In the genomic region with DNA sequence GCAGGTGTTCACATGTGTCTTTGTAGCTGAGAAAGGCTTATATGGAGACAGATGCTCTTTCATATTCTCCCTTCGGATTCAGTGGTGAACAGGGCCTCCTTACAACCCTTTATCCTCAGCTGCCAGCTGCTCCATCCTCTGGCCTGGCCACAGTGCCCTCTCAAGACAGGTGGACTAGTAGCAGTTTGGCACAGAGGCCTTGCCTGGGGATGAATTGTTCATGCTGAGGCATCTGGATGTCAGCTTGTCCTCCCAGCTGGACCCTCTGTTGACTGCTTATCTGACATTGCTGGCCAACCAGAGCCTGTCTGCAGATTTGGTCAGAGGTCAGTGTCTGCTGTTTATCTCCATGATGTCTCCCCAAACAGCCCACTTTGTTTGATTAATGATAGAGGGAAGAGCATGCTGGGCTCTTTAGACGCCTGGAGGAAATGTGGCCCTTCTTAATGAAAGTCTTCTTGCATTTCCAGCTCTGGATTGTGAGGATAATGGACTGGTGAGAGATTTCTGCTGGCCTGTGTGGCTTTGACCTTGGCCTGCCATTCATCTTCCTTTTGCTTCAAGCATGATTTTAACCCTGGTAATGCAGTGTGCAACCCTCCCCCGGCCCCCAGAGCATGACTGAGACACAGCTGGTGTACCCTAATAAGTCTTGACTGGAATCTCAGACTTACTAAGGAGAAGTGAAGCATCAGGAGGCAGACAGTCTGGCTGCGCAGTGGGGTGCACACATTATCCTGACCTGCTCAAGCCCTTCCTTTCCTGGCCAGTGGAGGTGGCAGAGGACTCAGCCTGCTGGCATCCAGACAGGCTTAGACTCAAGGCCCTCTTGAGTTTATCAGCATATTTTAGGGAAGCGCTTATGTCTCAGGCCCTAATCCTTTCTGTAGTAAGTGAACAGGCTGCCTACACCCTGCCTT, we compare ENCODE assay signal across 12 mouse cellular contexts.
DNase-seq lines count a peak whose midpoint lies in the region; ATAC-seq and TF ChIP-seq lines count a peak whose summit lies in the region.
"Had no signal": no experiment of that assay in that cellular context is flagged by ENCODE, and none has a peak within 500 bp of the region (broad histone marks: within the 10 kb centered on the region; RNA-seq: fewer than 3 reads in every experiment).

No protein-coding gene starts in this region.

- no peak for TF ChIP-seq EP300 in stomach, postnatal 0 days (optimal IDR thresholded peaks at IDR 0.05)

- H3K27ac ChIP-seq in kidney, postnatal 0 days, result no peak overlapping the region
- H3K27ac ChIP-seq in hindbrain, embryonic 16.5 days (ENCODE audit: low read depth, low read length), result no peak overlapping the region
- H3K27ac ChIP-seq in stomach, postnatal 0 days (replicated peaks), result no peak overlapping the region
- H3K27ac ChIP-seq: macrophage had no signal

- TF ChIP-seq CTCF in kidney, postnatal 0 days (IDR thresholded peaks at IDR 0.05; ENCODE audit: low read depth), result no peak
- no peak for TF ChIP-seq CTCF in stomach, postnatal 0 days (IDR thresholded peaks at IDR 0.05; ENCODE audit: low read depth)

- H3K27me3 ChIP-seq in kidney, postnatal 0 days (ENCODE audit: insufficient read depth, low read length), result no peaks in the 10 kb centered on the region
- H3K27me3 ChIP-seq in hindbrain, embryonic 16.5 days (replicated peaks; ENCODE audit: control insufficient read depth, insufficient read depth, low read length), result no peaks in the 10 kb centered on the region
- no peaks in the 10 kb centered on the region for H3K27me3 ChIP-seq in stomach, postnatal 0 days (ENCODE audit: control insufficient read depth, insufficient read depth, low read length)

- intact Hi-C loops in heart, postnatal 25 days (cut with DNase I), result no loop called here

- ATAC-seq in kidney, postnatal 0 days (replicated peaks; ENCODE audit: low FRiP score, low read depth), result 0 out of 2 replicates have a peak, but pooled peaks have one; percentile 36
- ATAC-seq in hindbrain, embryonic 16.5 days, result peak; percentile 52
- ATAC-seq in stomach, postnatal 0 days (ENCODE audit: low FRiP score, low TSS enrichment), result no peak

- no peaks in the 10 kb centered on the region for H3K4me1 ChIP-seq in kidney, postnatal 0 days (replicated peaks; ENCODE audit: insufficient read depth, low read length)
- H3K4me1 ChIP-seq in hindbrain, embryonic 16.5 days (ENCODE audit: control insufficient read depth, insufficient read depth, low read depth, low read length), result no peaks in the 10 kb centered on the region
- H3K4me1 ChIP-seq in stomach, postnatal 0 days (replicated peaks; ENCODE audit: control insufficient read depth, insufficient read depth), result no peaks in the 10 kb centered on the region

- no peaks in the 10 kb centered on the region for H3K36me3 ChIP-seq in kidney, postnatal 0 days (ENCODE audit: insufficient read depth, low read length)
- H3K36me3 ChIP-seq in hindbrain, embryonic 16.5 days (ENCODE audit: control insufficient read depth, insufficient read depth, low read length), result no peaks in the 10 kb centered on the region
- no peaks in the 10 kb centered on the region for H3K36me3 ChIP-seq in stomach, postnatal 0 days (ENCODE audit: control insufficient read depth, insufficient read depth, low read length)
- H3K36me3 ChIP-seq: G1E had no signal

- no peak overlapping the region for H3K4me2 ChIP-seq in kidney, postnatal 0 days (ENCODE audit: low read length)
- H3K4me2 ChIP-seq in hindbrain, embryonic 16.5 days (ENCODE audit: low read length), result no peak overlapping the region
- H3K4me2 ChIP-seq in stomach, postnatal 0 days (replicated peaks; ENCODE audit: low read depth), result no peak overlapping the region

- 34% methylated on average over 5 of the region's 5 CpGs for WGBS in kidney, postnatal 0 days
- WGBS in hindbrain, embryonic 16.5 days, result 66% methylated on average over 5 of the region's 5 CpGs
- 36% methylated on average over 5 of the region's 5 CpGs for WGBS in stomach, postnatal 0 days

- DNase-seq in adrenal gland, postnatal 14 days, result peak; percentile 16
- DNase-seq in adrenal gland, postnatal 36 days, result no peak
- peak; percentile 39 for DNase-seq in kidney, postnatal 0 days (ENCODE audit: low spot score)
- no peak for DNase-seq in kidney, adult 11 months
- DNase-seq in Muller cell, postnatal 12 days (ENCODE audit: inconsistent ontology term), result peak; percentile 20
- DNase-seq in heart, postnatal 25 days (ENCODE audit: low spot score), result no peak
- DNase-seq in stomach, postnatal 0 days (ENCODE audit: low spot score), result no peak
- DNase-seq: heart, adult 11 months; heart, postnatal 36 days had no signal

- no peak overlapping the region for H3K4me3 ChIP-seq in kidney, postnatal 0 days (replicated peaks; ENCODE audit: low read depth, low read length)
- no peak overlapping the region for H3K4me3 ChIP-seq in hindbrain, embryonic 16.5 days (ENCODE audit: low read length)
- no peak overlapping the region for H3K4me3 ChIP-seq in stomach, postnatal 0 days (ENCODE audit: low read depth, low read length)

- no peak overlapping the region for H3K9ac ChIP-seq in kidney, postnatal 0 days (ENCODE audit: low read depth, low read length)
- no peak overlapping the region for H3K9ac ChIP-seq in hindbrain, embryonic 16.5 days (ENCODE audit: low read depth, low read length)
- no peak overlapping the region for H3K9ac ChIP-seq in stomach, postnatal 0 days (ENCODE audit: low read length)

- no peaks in the 10 kb centered on the region for H3K9me3 ChIP-seq in kidney, postnatal 0 days (replicated peaks; ENCODE audit: low read length)
- H3K9me3 ChIP-seq in hindbrain, embryonic 16.5 days (ENCODE audit: control insufficient read depth, low read length), result no peaks in the 10 kb centered on the region
- no peaks in the 10 kb centered on the region for H3K9me3 ChIP-seq in stomach, postnatal 0 days (ENCODE audit: control insufficient read depth, low read length)

Comparison
In these comparisons a context has a peak if more than half of its experiments do, and no peak if none do; other contexts are left out.
1. DNase-seq: peak in adrenal gland, postnatal 14 days (single experiment), kidney, postnatal 0 days (single experiment) and Muller cell, postnatal 12 days (single experiment); none in adrenal gland, postnatal 36 days (0 of 2), kidney, adult 11 months (single experiment), heart, postnatal 25 days (single experiment) and stomach, postnatal 0 days (single experiment).